Mouse (Mus musculus) myocyte (in vitro differentiated cells): ENCODE results near the gene Sipa1l1.

Experiments
- CEBPB ChIP-seq: IDR thresholded peaks from 2 replicates; pipeline ENCODE4 v1.6.1; 2011; ENCODE audit warnings: mild to moderate bottlenecking, moderate library complexity; ENCODE audit not compliant: poor library complexity, insufficient read depth, severe bottlenecking
- E2F4 ChIP-seq: IDR thresholded peaks from one replicate; pipeline ENCODE4 v1.6.1; 2011; ENCODE audit warnings: mild to moderate bottlenecking, control low read depth, moderate library complexity; ENCODE audit not compliant: insufficient read depth
- MAX ChIP-seq: IDR thresholded peaks from one replicate; pipeline ENCODE4 v1.6.1; 2011; ENCODE audit warnings: low read depth, mild to moderate bottlenecking, control low read depth
- POLR2A ChIP-seq: IDR thresholded peaks from one replicate; pipeline ENCODE4 v1.6.1; 2011; ENCODE audit warnings: low read depth, mild to moderate bottlenecking, control low read depth, moderate library complexity; ENCODE audit not compliant: insufficient read length
- POLR2AphosphoS2 ChIP-seq: IDR thresholded peaks from one replicate; pipeline ENCODE4 v1.6.1; 2011; ENCODE audit warnings: low read depth, control low read depth; ENCODE audit not compliant: insufficient read length
- SRF ChIP-seq: IDR thresholded peaks from one replicate; pipeline ENCODE4 v1.6.1; 2011; ENCODE audit warnings: low read depth; ENCODE audit not compliant: control insufficient read depth, insufficient read length
- TCF12 ChIP-seq: IDR thresholded peaks from one replicate; pipeline ENCODE4 v1.6.1; 2011; ENCODE audit warnings: mild to moderate bottlenecking, control low read depth; ENCODE audit not compliant: poor library complexity, insufficient read depth, severe bottlenecking
- USF1 ChIP-seq: IDR thresholded peaks from one replicate; pipeline ENCODE4 v1.6.1; 2011; ENCODE audit warnings: low read depth, mild to moderate bottlenecking, control low read depth, moderate library complexity

- TF ChIP-seq POLR2A = no peak
- no peak for TF ChIP-seq CEBPB
- TF ChIP-seq TCF12 = no peak
- no peak for TF ChIP-seq POLR2AphosphoS2
- TF ChIP-seq MAX = no peak
- TF ChIP-seq USF1 = no peak
- no peak for TF ChIP-seq E2F4
- TF ChIP-seq SRF = no peak
Observed at GRCm38 (mm10) chr12:82276591-82276990, 107.5 kb downstream of the Sipa1l1 start.
